Mouse (Mus musculus): ENCODE data around the gene Six2. TPM values are rescaled to one million over a fixed set of nuclear protein-coding genes. Genes with fewer than 3 reads are reported as not detected.
"Not testable (repeated sequence)": the region's sequence is repeated elsewhere in the genome, so short reads cannot be mapped to it uniquely, and the experiment has no call there.

The Six2 gene
- polyA plus RNA-seq, 1 experiment: 0.37 TPM

DNA sequence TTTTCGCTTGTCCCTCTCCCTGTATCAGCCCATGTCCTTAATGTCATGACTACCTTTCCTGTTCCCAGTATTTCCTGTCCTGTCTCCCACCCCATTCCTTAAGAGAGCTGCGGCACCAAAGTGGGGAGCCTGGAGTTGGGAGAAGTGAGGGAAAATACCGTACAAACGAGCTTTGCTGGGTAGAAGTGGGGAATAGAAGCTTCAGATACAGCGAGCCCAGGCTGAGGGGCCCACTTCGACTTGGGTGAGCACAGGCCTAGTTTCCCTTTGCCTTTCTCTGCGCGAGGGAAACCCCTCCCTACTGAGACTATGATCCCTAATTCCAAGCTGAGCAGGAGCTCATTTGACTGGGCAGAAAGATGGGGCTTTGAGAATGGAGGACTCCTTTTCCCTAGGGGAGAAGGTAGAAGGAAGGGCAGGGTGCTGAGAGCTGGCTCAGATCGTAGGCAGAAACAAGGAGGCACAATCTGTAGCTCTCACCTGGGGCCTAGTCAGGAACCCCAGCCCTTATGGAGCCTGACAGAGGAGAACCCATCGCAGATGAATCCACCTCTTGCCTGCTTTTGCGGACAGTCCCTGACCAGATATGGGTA lies 2.3 kb downstream of the Six2 start:
- 17% methylated on average over 11 of the region's 11 CpGs for WGBS
- DNase-seq: no peak
- peaks cover 6% of the 10 kb centered on the region for H3K4me1 ChIP-seq (ENCODE audit: control insufficient read depth, insufficient read depth, low read length)

DNA sequence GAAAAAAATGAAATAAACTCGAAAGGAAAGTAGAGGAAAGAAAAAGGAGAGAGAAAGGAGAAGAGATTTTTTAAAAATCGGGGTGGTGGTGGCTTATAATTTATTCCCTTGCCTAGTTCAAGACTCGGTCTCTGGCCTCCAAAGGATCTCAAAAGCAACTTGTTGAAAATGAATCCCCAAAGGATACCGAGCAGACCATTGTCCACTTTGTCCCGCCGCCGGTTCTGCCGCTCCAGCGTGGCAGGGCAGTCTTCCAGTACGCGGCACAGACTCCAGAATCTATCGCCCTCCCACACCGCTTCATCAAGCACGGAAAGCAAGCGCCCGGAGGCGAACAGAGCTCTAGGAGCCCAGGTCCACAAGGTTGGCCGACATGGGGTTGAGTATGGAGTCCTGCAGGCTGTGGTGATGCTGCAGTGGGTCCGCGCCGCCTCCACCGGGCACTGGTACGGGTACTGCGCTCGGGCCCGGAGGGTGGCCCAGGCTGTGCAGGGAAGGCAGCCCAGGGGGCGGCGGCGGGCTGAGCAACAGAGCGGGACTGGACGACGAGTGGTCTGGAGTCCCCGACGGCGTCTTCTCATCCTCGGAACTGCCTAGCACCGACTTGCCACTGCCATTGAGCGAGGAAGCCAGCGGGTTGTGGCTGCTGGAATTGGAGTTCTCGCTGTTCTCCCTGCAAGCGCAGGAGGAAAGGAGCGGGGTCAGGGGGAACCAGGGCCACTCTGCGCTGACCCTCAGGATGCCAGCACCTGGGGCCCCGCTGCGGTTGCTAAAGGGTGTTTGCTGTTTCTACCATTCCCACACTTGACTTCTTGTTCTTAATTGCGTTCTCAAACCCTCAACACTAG lies 3.0 kb downstream of the Six2 start:
- H3K4me3 ChIP-seq (replicated peaks; ENCODE audit: extremely low read depth, low read depth, low read length): no peak overlapping the region
- H3K4me1 ChIP-seq (ENCODE audit: control insufficient read depth, insufficient read depth, low read length): peaks cover 6% of the 10 kb centered on the region
- no peak for DNase-seq
- TF ChIP-seq POLR2A (IDR thresholded peaks at IDR 0.05; ENCODE audit: borderline replicate concordance, extremely low read depth, low read depth, low read length): no peak
- no peak for TF ChIP-seq CTCF (IDR thresholded peaks at IDR 0.05; ENCODE audit: insufficient read depth, low read length)
- WGBS: 7% methylated on average over 46 of the region's 46 CpGs

More for the DNA sequence above, 2.3 kb downstream of the Six2 start:
- H3K4me3 ChIP-seq (replicated peaks; ENCODE audit: extremely low read depth, low read depth, low read length): no peak overlapping the region
- TF ChIP-seq CTCF (IDR thresholded peaks at IDR 0.05; ENCODE audit: insufficient read depth, low read length): no peak
- TF ChIP-seq POLR2A (IDR thresholded peaks at IDR 0.05; ENCODE audit: borderline replicate concordance, extremely low read depth, low read depth, low read length): no peak

DNA sequence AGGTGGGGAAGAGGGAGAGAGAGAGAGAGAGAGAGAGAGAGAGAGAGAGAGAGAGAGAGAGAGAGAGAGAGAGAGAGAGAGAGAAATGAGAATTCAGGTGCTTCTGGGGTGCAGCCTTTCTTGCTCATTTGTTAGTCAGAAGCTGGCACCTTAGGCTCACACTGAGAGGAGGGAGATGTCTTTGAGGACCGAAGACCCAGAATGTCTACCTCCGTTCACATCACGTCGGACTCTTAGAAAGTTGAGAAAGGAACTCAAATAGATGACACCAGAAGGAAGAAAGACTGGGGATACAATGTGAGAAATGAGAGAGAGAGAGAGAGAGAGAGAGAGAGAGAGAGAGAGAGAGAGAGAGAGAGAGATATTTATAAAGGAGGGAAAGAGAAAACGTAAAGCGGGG lies 3.6 kb downstream of the Six2 start:
- DNase-seq; H3K4me1 ChIP-seq (ENCODE audit: control insufficient read depth, insufficient read depth, low read length); H3K4me3 ChIP-seq (replicated peaks; ENCODE audit: extremely low read depth, low read depth, low read length): not testable (repeated sequence)
- 5% methylated on average over 6 of the region's 6 CpGs for WGBS

DNA sequence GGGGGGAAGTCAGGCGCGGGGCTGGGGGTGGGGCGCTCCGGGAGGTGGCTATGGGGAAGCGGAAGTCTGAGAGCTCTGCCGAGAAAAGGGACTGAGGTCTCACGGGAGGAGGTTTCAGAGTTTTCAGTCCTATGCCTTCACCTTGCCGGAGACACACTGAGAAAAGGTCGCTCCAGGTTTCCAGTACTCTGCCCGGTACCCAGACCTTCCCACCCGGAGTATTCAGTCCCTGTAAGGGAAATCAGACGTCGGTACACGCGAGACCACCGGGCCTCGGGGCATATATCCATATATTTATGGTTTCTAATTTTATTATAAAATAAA lies 4.1 kb downstream of the Six2 start:
- DNase-seq: no peak
- peaks cover 6% of the 10 kb centered on the region for H3K4me1 ChIP-seq (ENCODE audit: control insufficient read depth, insufficient read depth, low read length)
- under 1% methylated on average over 17 of the region's 17 CpGs for WGBS
- H3K4me3 ChIP-seq (replicated peaks; ENCODE audit: extremely low read depth, low read depth, low read length): no peak overlapping the region
- TF ChIP-seq POLR2A (IDR thresholded peaks at IDR 0.05; ENCODE audit: borderline replicate concordance, extremely low read depth, low read depth, low read length): no peak
- TF ChIP-seq CTCF (IDR thresholded peaks at IDR 0.05; ENCODE audit: insufficient read depth, low read length): no peak

DNA sequence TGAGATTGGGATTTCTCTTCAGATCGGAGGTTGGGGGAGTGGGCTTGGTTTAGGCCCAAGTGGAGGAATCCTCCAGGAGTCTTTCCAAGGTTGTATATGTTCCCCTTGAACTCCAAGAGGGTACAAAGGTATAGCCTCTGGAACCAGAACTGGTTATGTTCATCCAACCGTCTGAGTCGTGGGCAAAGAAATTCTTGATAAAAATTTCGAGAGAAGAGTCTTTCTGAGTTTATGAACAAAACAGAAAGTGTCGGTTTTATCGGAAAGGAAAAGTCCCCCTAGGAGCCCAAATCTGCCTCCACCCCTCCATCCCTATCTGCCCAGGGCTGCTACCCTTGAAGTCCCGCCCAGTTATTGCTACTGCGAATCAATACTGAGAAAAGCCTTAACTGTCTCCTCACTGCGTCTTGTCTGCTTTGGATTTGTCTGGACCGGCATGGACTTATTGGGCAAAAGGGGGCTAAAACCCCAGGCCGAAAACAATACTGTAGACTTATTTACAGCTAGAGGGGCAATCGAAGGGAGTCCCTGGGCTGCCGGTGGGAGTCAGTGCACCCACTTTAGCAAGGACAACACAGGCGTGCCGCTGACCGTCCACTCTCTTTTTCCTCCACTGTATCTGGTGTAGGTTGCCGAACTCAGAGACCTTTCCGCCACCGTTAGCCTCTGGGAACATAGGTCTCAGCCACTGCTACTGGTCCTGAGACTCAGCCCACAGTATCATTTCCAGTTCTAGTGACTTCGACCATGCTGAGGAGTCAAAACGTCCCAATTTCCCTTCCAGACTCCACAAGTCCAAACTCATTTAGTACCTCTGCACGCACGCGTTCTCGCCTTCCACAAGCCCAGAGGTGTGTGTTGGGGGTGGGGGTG lies 4.7 kb downstream of the Six2 start:
- Histone ChIP-seq H3K4me3 (replicated peaks; ENCODE audit: extremely low read depth, low read depth, low read length) (no peak overlapping the region), H3K4me1 (ENCODE audit: control insufficient read depth, insufficient read depth, low read length) (peaks cover 6% of the 10 kb centered on the region)
- DNase-seq: no peak
- TF ChIP-seq POLR2A (IDR thresholded peaks at IDR 0.05; ENCODE audit: borderline replicate concordance, extremely low read depth, low read depth, low read length) (no peak), CTCF (IDR thresholded peaks at IDR 0.05; ENCODE audit: insufficient read depth, low read length) (no peak)
- WGBS: 8% methylated on average over 25 of the region's 25 CpGs

DNA sequence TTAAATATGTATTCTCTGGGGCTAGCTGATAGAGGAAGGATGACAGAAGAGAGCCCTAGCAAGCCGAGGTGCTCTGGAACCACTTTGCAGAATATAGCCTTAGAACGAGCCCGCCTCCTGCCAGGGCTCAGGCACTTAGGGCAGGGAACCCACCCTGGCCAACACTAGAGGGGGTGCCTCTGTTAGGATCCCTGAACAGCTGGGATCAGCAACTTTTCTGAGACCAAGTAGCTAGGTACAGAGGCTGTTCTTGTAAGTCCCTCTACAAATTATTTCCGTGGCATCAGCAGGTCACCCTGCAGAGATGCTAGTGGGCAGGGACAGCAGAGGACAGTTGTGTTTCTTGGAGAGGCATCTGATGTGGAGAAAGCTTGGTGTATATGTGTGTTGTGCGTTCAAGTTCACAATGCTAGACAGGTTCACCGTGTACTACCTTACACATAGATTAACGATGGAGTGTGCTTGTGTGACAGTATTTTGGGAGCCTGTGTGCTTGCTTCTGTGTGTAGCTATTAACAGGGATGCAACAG lies 5.8 kb downstream of the Six2 start:
- Histone ChIP-seq H3K4me3 (replicated peaks; ENCODE audit: extremely low read depth, low read depth, low read length) (no peak overlapping the region), H3K4me1 (ENCODE audit: control insufficient read depth, insufficient read depth, low read length) (peaks cover under 1% of the 10 kb centered on the region)
- TF ChIP-seq POLR2A (IDR thresholded peaks at IDR 0.05; ENCODE audit: borderline replicate concordance, extremely low read depth, low read depth, low read length): no peak
- TF ChIP-seq CTCF (IDR thresholded peaks at IDR 0.05; ENCODE audit: insufficient read depth, low read length): no peak
- whole genome bisulfite sequencing: 18% methylated on average over 7 of the region's 7 CpGs
- no peak for DNase-seq

DNA sequence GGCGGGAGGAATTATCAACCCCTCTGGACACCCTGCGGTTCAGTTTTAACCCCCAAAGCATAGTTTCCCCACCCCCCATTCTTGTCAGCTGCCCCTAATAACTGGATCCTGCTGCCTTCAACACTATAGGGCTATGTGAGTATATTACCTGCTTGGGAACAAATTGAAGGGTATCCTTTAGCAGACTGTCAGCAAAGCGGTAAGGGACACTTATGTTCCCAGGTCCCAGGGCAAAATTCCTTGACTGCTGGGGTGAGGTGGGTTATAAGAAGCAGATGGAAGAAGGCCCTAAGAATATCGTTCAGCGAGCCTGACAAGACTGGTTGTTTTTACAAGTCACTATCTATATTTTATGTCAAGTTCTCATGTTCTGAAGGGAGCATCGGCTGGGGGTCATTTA lies 6.3 kb downstream of the Six2 start:
- H3K4me1 ChIP-seq (ENCODE audit: control insufficient read depth, insufficient read depth, low read length): no peaks in the 10 kb centered on the region
- WGBS: 14% methylated on average over 6 of the region's 6 CpGs
- DNase-seq: no peak
- TF ChIP-seq CTCF (IDR thresholded peaks at IDR 0.05; ENCODE audit: insufficient read depth, low read length) (no peak), POLR2A (IDR thresholded peaks at IDR 0.05; ENCODE audit: borderline replicate concordance, extremely low read depth, low read depth, low read length) (no peak)
- no peak overlapping the region for H3K4me3 ChIP-seq (replicated peaks; ENCODE audit: extremely low read depth, low read depth, low read length)

DNA sequence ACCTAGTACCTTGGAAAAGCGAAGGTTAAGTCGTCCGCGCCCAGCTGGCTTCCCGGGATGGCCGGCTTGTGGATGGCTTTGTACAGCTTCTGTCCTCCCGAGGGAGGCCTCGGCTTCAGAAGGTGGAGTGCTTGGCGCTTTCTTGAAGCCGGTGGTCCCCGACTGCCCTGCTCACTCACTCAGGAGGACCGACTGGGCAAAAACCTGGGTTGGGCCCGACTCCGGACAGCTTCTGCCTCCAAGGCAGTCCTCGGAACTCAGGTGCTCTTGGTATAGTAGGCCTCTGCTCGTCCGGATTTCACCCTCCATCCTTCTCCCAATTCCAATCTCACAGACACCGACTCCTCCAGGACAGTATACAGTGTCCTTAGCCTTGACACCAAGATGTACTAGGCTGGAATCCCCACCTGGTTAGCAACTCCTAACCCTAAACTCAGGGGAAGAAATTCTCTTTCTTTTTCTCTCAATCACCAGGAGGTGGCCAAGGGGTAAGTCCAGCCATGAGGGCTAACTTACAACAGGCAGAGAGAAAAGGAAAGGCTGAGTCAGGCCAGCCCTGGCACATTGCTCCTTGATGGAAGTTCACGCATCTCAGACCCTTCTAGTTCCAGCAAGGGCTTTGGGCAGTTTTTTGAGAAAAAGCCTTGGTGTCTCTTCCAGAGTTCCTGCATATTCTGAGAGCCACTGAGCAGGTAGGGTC lies 7.1 kb downstream of the Six2 start:
- H3K4me3 ChIP-seq (replicated peaks; ENCODE audit: extremely low read depth, low read depth, low read length): no peak overlapping the region
- H3K4me1 ChIP-seq (ENCODE audit: control insufficient read depth, insufficient read depth, low read length): no peaks in the 10 kb centered on the region
- no peak for DNase-seq
- WGBS: 7% methylated on average over 19 of the region's 19 CpGs
- TF ChIP-seq CTCF (IDR thresholded peaks at IDR 0.05; ENCODE audit: insufficient read depth, low read length) (no peak), POLR2A (IDR thresholded peaks at IDR 0.05; ENCODE audit: borderline replicate concordance, extremely low read depth, low read depth, low read length) (no peak)
